Mouse (Mus musculus) splenic B cell, adult 2 months (primary cell): ENCODE data around the gene Clic4.
A peak's percentile ranks its signal among the peaks of the same experiment; 100 is the strongest.
"Not testable (repeated sequence)": the region's sequence is repeated elsewhere in the genome, so short reads cannot be mapped to it uniquely, and the experiment has no call there.

Experiments
- DNase-seq: peaks from one replicate; pipeline ENCODE4 v3.0.0-alpha.2; 2011; ENCODE audit warnings: low read depth, low spot score
- H3K27me3 ChIP-seq: 2 replicates; pipeline ENCODE4 v1.6.1; 2012; ENCODE audit warnings: mild to moderate bottlenecking, low read length, moderate library complexity, mixed read lengths; ENCODE audit not compliant: control insufficient read depth, poor library complexity, insufficient read depth, severe bottlenecking
- H3K36me3 ChIP-seq: 2 replicates; pipeline ENCODE4 v1.6.1; 2012; ENCODE audit warnings: mild to moderate bottlenecking, low read length, moderate library complexity, mixed read lengths; ENCODE audit not compliant: control insufficient read depth, poor library complexity, insufficient read depth, severe bottlenecking

Clic4 gene

DNA sequence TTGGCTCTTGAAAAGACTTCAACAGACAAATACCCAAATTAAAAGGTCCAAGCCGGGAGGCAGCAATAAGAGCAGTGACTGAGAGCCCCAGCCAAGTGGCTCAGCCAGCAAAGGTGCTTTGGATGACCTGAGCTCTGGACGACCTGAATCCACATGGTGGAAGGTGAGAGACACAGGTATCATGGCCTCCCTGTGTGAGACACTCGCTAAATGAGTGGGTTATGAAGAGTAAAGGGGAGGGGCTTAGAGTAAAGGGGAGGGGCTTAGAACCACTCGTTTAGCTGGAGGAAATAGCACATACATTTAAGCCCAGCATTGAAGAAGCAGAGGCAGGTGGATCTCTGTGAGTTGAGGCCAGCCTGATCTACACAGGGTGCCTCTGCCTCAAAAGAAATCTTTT is 10.8 kb upstream of the Clic4 start:
- H3K27me3 ChIP-seq, result no peaks in the 10 kb centered on the region
- no peak for DNase-seq
- no peaks in the 10 kb centered on the region for H3K36me3 ChIP-seq

DNA sequence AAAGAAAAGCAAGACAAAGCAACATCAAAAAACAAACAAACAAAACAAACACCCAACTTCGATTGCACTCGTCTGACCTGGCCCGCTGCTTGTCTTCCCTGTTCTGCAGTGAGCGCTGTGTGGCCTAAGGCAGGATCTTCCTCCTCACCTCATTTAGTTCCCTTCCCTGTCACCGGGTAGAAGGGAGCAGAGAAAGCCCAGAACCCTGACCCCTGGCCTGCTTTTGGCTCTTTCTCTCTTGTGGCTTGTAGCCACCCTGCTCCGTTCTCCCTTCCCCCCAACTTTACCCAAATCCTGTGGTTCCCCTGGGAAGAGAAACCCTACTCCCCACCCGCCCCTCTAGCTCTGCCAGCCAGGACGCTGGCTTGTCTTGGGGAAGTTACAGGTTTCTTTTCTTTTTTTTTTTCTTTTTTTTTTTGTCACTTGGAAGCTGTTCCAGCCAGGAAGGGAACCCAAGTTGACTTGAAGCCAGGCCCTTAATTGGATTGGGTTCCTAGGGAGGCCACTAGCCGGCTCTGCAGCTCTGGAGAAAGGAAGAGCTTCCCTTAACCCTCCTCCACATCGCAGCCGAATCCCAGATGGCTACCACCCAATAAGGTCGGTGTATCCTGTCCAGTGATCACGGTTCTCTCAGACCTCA is 10.2 kb upstream of the Clic4 start:
- no peaks in the 10 kb centered on the region for H3K36me3 ChIP-seq
- no peaks in the 10 kb centered on the region for H3K27me3 ChIP-seq
- DNase-seq, result no peak

DNA sequence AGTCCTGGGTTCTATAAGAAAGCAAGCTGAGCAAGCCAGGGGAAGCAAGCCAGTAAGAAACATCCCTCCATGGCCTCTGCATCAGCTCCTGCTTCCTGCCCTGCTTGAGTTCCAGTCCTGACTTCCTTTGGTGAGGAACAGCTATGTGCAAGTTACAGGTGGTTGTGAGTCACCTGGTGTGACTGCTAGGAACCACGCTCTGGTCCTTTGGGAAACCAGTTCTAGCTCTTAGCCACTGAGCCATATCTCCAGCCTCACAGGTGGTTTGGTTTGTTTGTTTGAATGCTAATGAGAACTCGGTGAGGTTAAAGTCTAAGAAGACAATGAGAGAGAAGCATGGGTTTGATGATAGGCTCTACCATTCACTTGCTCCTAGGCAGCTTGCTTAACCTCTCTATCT is 7.4 kb upstream of the Clic4 start:
- not testable (repeated sequence) for H3K36me3 ChIP-seq, H3K27me3 ChIP-seq
- peak; percentile 77 for DNase-seq

DNA sequence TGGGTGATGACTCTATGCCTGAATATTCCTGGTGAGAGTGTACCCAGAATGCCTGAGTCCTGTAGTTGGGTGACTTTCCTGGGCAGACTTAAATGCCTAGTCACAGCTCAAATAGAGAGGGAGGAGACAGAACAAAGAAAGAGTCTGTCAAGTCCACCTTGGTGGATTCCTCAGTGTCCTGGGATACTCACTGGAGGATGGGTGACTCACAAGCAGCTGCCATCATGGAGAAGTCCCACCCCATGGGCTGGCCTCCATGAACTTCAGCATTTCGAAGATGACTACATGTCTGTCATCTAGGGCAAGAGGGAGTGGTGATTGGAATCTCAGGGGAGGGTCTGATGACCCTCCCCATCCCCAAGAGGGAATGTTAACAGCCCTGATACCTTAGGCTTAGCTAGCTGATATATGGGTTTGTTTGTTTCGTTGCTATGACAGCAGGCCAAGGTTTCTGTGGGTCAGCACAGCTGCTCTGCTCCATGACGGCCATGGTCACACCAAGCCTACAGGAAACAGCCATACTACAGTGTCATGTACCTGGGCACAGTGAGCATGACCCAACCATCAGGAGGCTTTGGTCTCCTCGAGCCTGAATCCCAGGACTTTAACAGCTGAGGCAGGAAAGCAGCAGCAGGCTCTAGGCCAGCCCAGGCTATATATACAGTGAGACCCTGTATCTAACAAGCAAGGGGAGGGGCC is 4.2 kb upstream of the Clic4 start:
- Histone ChIP-seq H3K27me3 (no peaks in the 10 kb centered on the region), H3K36me3 (no peaks in the 10 kb centered on the region)
- DNase-seq, result no peak

DNA sequence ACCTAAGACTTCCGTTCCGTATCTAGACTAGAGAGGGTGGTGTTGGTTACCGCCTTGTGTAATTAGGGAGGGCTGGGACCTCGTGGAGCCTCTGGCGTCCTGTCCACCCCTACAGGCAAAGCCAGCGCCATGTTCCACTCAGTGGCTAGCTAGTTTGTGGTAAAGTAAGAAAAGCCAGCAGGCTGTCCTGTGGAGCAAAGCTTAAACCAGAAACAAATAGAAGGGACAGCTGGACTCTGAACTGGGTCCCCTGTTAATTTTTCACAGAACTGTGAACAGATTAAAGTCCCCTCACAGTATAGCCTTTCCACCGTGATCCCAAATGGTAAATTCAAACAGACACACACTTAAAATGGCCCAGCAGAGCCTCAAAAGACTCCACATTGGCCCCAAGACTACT is 2.1 kb upstream of the Clic4 start:
- no peaks in the 10 kb centered on the region for H3K27me3 ChIP-seq
- DNase-seq, result no peak

DNA sequence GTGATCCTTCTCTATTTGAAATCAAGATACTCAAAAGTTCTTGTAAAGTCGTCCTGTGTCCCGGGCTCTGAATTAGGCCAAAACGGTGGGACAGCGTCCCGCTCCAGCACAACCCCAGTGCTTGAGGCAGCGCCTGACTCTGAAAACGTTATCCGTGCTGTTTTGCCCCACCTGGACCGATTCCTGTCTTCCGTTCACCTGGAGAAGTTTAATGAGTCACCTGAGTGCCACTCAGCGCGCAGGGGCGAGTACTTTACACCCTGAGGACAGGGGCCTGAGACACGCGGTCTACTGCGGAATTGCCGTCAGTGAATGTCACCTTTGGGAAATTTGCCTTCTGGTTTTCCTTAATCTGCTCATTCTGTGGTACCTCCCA is 681 bp upstream of the Clic4 start:
- Histone ChIP-seq H3K36me3 (no peaks in the 10 kb centered on the region), H3K27me3 (no peaks in the 10 kb centered on the region)
- DNase-seq, result no peak

More for the DNA sequence above, 2.1 kb upstream of the Clic4 start:
- no peaks in the 10 kb centered on the region for H3K36me3 ChIP-seq

DNA sequence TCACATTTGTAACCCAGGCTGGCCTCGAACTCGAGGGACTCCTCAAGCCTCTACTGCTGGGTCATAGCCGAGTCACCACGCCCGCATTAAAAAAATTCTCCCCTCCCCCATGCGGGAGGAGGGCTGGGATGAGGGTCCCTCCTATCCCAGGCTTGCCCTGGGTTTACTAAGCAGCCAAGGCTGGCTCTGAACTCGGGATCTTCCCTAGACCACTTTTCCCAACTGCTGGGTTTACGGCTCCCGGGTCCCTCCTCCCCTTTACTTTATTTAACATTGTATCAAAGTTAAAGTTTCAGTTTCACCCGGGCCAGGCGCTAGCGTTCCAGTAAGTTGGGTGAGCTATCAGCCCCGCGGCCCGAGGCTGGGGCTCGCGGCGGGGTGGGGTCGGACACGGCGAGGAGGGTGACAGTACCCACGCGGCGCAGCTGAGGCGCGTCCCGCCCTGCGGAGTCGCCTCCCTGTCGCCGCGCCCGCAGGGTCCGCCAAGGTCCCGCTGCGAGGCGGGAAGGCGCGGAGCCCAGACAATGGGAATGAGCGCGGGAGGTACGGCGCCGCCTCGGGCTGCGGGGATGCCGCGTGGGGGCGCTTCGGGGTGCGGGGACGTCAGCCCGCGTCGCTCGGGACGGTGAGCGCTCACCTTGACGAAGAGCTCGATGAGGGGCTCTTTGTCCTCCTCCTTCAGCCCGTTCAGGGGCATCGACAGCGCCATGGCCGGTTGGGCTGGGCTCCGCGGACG is 565 bp downstream of the Clic4 start:
- Histone ChIP-seq H3K27me3 (no peaks in the 10 kb centered on the region), H3K36me3 (no peaks in the 10 kb centered on the region)
- DNase-seq, result peak; percentile 57

DNA sequence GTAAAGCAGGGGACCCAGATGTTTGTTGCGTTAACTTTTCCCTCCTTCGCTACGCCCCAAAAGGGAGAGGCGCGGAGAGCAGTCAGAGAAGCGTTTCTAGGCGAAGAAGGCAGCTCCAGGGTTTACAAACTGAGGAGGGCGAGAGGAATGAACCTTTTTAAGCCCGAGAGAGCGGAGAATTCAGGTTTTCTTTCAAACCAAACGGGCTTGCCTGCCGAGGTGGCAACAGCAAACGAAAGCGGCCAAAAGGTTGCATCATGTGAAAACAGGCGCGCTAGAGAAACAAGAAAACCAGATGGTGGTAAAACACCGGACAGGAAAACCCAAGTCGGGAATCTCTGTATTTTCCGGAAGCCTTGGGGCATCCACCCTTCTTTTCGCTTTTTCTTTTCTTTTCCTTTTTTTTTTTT is 1.2 kb downstream of the Clic4 start:
- H3K36me3 ChIP-seq, result no peaks in the 10 kb centered on the region
- peak; percentile 38 for DNase-seq
- H3K27me3 ChIP-seq, result no peaks in the 10 kb centered on the region

DNA sequence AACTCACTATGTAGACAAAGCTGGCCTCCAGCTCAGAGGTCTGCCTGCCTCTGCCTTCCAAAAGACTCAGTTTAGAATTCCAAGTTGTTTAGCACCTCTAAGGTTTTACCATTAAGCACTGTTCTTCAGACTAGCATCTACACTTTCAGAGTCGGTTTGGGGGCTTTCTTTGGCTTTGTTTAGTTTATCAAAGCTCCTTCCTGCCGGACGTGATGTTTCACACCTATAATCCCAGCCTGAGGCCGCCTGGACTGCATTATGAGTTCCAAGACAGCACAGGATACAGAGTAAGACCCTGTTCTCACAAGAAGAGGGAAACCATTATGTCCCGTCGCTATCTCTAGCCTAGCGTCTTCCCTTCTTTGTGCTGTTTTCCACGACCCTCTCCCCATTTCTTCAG is 2.1 kb downstream of the Clic4 start:
- H3K27me3 ChIP-seq, result no peaks in the 10 kb centered on the region
- no peak for DNase-seq
- no peaks in the 10 kb centered on the region for H3K36me3 ChIP-seq

DNA sequence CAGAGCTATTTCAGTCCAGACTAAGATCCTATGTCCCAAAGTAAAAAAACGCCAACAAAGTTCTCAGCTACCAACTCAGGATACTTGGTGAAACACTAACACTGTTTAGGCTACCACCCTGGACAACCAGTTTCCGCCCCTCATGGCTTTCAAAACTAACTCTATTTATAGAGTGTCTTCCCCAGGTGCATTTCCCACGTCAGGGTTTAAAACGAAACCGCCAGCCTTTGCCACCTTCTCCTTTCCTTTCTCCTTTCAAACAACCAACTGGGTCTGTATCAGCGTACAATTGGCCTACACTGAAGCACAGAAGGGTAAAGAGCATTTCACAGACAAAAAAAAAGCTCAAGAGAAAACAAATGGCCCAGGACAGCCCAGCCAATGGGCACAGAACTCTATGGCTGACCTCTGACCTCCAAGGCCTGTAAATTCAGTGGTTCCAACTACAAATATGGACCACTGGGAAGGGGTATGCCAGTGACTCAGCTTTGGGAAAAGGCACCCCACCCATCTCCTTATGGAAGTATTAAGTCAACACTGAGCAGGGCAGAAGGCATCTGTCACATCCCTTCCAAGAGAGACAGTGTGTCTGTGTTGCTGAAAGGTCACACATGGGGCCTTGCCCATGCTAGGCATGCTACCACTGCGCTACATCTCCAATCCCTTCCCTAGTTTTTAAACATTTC is 2.8 kb downstream of the Clic4 start:
- Histone ChIP-seq H3K36me3 (no peaks in the 10 kb centered on the region), H3K27me3 (no peaks in the 10 kb centered on the region)
- DNase-seq, result peak; percentile 53

DNA sequence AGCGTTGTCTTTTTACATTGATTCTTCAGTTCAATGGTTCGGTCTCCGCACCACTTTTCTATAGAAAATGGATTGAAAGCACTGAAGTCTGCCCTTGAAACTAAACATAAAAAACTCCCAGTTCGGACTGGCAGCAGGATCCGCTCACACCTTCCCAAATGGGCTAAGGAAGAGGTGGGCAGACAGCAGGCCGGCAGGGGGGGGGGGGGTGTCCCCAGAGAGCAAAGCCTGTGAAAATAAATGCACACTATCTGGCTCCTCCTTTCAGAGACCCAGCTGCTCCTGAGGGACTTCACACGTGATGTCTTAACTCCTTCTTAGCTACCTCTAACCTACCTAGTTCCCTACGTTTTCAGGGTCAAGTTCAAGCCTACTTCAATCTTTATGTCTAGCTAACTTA is 5.1 kb downstream of the Clic4 start:
- peak; percentile 28 for DNase-seq
- Histone ChIP-seq H3K36me3 (no peaks in the 10 kb centered on the region), H3K27me3 (no peaks in the 10 kb centered on the region)

DNA sequence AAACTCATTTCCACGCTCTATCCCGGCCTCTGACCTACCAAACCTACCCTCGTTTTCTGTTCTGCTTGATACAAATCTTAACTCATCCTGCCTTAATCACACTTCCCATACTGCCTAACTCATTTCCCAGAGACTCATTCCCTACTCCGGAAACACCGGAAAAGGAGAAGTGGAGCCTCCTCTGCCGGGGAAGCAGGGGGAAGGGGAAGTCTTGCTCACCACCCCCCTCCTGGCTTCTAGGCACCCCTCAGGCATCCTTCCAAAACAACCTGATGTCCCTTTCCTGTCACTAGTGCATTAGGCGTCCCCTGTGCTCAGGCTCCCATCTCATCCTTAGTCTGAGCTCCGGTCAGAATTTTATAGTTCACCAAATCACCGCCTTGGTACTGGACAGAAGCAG is 5.6 kb downstream of the Clic4 start:
- no peaks in the 10 kb centered on the region for H3K36me3 ChIP-seq
- DNase-seq, result no peak
- H3K27me3 ChIP-seq, result no peaks in the 10 kb centered on the region

DNA sequence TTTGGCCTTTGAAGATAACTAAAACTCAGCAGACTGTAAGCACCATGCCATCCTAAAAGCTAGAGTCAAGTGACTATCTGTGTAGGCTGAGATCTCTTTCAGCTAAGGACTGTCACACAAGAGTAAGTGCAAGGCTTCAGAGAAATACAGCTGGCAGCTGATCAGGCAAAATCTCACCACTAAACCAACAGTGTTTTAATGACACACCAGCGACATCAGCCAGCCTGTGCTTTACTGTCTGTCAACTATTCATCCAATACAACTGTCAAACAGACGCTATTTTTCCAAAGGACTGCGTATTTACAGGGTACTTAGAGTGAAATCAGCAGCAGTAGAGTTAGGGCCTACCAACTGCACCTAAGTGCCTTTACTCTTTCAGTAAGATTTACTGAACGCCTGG is 12.2 kb downstream of the Clic4 start:
- no peaks in the 10 kb centered on the region for H3K27me3 ChIP-seq
- no peak for DNase-seq
- no peaks in the 10 kb centered on the region for H3K36me3 ChIP-seq

DNA sequence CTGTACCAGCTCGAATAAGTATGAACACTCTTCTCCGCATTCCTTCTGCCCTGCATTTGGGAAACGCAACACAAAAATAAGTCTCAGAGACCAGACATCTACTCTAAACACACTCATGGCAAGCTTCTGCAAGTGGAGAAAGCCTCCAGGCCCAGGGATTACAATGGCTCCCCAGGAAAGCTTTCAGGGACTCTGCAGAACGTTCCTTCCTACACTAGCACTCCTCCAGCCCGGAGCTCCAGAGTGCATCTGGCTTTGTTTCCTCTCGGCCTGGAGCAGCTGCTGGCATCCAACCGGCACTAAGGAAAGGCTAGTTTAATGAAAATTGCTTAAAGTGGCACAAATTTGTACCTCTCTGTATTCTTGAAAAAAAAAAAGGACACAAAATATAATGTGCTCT is 14.1 kb downstream of the Clic4 start:
- no peak for DNase-seq
- Histone ChIP-seq H3K27me3 (no peaks in the 10 kb centered on the region), H3K36me3 (peaks cover 2% of the 10 kb centered on the region; the same call in 1 of the 2 replicates)
